Mouse (Mus musculus): ENCODE data around the gene Immp2l.

Immp2l gene

GRCm38 (mm10) chr12:41949409-41949808 lies 925.5 kb downstream of the Immp2l start:
- no peak for DNase-seq (ENCODE audit: low read depth in 2 of 2, low spot score in 2 of 2)

DNA sequence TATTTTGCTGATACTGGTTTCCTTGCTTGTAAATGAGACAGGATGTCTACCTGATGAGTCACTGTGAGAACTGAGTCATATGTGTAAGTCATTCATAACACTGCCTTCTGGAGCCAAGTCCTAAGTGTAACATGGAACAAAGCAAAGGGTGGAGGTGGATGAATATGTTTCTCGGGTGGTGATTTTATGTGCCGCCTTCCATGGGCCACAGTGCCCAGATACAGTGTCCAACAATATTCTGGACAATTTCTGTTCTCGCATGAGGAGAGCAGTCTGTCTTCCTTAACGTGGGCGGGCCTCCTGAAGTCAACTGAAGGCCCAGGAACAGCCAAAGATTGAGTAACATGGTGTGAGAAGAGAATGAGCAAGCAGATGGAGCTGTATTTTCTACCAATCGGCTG lies 926.0 kb downstream of the Immp2l start:
- no peak for DNase-seq (ENCODE audit: low read depth in 2 of 2, low spot score in 2 of 2)

- no peak for DNase-seq (ENCODE audit: low read depth in 2 of 2, low spot score in 2 of 2)
Observed at GRCm38 (mm10) chr12:41950726-41951125, 926.8 kb downstream of the Immp2l start.

GRCm38 (mm10) chr12:41961038-41961437 lies 937.1 kb downstream of the Immp2l start:
- DNase-seq (ENCODE audit: low read depth in 2 of 2, low spot score in 2 of 2): no peak

GRCm38 (mm10) chr12:41991408-41991807 lies 967.5 kb downstream of the Immp2l start:
- DNase-seq (ENCODE audit: low read depth in 2 of 2, low spot score in 2 of 2): no peak
